Mouse (Mus musculus): ENCODE measurements at regions not wholly inside any gene's neighbourhood (a gene's known extent, or its start where the extent isn't known, plus 50 kb on each side); places are given as distances from the start of the nearest gene placed in this dataset.

DNA sequence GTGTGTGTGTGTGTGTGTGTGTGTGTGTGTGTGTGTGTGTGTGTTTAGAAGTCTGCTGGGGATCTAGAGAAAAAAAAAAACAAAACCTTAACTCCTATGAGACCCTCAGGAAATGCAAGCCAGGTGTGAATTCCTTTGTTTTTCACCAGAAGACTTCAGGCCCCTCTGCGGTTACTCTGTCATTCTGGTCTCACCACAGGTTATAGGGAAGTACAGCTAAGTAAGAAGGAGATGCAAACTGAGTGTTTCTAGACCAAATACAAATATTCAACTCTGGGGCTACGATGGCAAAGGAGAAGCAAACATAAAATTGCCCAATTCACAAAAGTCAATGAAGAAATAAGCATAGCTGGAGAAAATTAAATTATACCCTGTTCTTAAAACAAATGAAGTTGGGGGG, 54.9 kb upstream of the Basp1 start:
- DNase-seq (ENCODE audit: low spot score) = no peak

DNA sequence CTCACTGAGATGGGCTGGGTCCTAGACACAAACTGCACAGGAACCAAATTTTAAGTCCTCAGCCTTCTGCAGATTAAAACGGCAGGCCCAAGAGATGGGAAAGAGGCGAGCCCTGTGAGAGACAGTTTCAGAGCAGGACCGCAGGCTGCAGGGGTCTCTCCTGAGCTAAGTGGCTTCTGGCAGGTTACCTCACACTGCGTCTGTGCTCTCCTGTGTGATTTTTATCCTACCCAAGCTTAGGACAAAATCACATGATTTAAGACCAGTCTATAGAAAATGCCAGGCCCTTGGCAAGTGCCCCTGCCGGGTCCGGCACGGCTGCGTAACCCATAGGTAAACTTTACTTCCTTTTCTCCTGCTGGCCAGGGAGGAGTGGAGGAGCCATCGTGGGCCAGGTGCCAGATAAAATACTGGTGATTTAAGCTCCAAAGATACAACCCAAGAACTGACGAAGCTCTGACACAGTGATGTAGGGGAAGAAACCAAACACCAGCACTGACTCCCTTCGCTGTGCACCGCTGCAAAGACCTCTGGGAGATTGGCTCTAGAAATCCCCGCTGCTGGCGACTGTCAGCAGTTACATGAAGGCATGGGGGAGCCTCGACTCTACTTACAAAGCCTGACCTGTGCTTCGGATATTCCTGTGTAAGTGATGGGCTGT, 55.8 kb upstream of the Basp1 start:
- DNase-seq (ENCODE audit: low spot score) = no peak

DNA sequence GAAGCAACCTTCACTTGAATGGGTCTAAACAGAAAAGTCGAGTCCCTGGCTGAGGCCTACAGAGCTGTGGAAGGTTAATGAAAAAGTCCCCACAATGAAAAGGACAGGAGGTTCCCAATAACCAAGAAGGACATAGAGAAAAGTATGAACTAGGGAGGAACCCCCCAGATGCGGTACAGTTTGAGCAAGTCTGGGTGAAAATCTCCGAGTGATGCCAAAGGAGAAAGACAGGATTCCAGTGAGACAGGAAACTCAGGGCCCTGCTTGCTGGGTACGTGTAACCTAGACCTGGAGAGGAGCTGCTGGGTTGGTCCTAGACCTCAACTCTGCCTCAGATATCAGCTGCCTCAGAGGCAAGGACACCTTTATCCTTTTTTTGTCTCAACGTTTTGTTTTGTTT, 57.8 kb upstream of the Basp1 start:
- no peak for DNase-seq (ENCODE audit: low spot score)

DNA sequence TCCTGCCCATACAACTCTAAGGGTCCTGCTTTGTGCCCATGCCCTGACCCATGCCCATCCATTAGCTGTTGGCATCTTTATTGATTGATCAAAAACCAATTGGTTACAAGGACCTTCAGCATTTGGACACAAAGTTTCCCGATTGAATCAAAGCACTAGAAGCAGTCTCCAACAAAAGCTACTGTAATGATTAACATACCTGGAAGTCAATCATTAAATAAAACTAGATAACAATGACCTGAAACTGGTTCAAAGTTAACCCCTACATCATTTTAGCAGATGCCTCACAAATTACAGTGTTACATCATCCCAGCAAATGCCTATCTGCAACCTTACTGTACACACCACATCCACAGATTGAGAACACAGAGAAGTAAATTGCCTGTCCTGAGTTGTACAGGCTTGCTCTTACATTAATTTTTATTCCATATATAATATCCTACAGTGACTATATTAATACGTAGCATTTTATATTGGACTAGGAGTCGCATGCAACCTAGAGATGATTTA, 59.7 kb upstream of the Basp1 start:
- no peak for DNase-seq (ENCODE audit: low spot score)

DNA sequence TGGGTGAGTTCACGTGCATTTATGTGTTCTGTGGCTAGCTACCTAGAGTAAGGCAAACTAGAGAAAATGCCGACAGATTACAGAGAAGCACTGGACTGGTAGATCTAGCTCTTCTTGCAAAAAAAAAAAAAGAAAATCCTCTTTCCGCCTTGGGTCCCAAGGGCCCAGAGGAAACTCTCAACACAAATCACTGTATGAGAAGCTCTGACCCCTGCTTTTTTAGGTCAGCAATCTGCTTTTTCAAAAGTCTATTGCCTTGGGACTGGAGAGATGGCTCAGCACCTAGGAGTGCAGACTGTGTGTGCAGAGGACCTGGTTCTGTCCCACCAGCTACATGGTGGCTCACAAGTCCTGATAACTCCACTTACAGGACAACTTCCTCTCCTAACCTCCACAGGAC, 60.5 kb upstream of the Basp1 start:
- DNase-seq (ENCODE audit: low spot score) = no peak

DNA sequence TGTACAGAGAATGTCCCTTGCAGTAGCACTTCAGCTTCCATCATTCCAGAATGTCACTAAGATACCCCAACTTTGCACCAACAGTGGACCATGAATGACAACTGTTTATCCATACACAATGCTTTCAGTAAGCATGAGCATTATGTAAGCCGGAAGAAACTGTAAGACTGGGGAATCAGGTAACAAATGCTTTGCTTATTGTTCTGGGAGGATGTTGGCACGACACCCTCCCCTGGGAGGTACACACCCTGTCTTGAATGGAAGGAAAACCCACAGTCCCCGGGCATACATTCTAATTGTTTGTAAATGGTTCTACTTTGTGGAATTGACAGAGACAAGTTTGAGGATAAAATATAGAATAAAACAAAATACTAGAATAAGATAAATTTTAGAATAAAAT, 69.0 kb upstream of the Basp1 start:
- no peak for DNase-seq (ENCODE audit: low spot score)

DNA sequence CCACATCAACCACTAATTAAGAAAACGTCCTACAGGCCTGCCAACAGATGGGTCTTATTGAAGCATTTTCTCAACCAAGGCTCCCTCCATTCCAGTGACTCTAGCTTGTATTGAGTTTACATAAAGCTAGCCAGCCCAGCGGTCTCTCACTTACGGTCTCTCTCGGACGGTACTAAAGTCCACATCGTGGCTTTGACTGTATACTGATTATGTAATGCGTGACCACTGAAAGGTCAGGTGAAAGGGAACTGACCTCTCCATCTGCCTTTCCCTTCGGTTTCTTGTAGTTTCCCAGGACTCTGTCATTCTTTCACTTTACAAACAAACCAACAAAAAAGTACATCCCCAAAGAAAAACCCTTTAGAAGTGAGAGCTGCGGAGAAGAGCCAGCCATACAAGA, 71.8 kb upstream of the Basp1 start:
- no peak for DNase-seq (ENCODE audit: low spot score)

DNA sequence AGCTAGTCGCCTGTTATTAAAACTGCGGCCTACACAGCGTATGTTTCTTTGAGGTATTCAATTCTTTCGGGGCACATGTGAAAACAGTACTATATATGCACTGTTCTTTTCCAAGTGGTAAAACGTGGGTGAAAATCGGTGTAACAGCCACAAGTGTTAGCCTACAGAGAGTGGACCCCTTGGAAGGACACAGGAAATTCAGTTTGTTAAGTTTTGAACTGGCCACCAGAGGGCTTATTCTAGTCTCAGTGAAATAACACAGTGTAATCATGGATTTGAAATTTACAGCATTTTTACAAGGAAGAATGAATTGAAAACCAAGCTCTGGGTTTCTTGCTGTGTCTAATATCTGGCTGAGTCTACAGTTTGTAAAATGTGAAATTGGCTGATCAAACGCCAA, 72.6 kb upstream of the Basp1 start:
- no peak for DNase-seq (ENCODE audit: low spot score)

DNA sequence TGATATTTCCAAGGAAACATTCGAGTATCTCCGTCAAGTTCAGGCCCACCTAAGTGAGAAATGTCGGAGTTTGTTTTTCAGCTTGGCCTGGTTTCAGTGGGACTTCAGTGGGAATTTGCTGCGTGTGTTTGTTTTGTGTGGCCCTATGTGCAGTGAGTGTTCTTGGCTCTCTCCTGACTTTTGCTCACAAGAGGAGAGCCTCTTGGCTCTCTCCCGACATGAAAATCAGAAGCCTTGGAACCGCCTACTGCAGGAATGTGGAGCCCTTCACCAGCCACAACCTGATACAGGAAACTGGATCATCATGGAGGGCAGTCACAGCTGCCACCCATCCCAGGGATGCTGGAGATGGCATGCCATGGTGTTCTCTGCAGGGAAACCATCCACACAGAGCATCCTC, 76.2 kb upstream of the Basp1 start:
- no peak for DNase-seq (ENCODE audit: low spot score)

DNA sequence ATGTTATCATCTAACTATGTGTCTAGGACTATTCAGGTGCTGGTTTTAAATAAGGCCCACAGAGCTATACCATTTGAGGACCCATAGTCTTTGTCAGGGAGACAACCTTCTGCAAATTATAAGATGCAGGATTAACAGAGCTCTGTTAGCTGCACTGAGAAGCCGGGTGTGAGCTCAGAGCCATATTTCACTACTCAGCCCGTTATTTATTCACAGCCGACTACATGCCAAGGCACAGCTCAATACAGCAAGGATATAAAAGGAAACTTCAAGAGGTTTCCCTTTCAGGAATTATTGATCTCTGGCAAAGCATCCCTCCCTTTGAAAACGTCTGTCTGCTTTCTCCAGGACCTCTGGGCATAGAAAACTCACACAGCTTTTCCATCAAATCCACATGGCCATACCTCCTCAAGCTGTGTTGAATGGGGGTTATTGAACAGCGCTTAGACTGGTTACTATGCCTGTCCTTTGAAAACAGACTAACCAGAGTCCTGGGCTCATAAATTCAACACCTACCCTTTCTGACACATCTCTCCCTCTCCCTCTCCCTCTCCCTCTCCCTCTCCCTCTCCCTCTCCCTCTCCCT, 78.7 kb upstream of the Basp1 start:
- no peak for DNase-seq (ENCODE audit: low spot score)

DNA sequence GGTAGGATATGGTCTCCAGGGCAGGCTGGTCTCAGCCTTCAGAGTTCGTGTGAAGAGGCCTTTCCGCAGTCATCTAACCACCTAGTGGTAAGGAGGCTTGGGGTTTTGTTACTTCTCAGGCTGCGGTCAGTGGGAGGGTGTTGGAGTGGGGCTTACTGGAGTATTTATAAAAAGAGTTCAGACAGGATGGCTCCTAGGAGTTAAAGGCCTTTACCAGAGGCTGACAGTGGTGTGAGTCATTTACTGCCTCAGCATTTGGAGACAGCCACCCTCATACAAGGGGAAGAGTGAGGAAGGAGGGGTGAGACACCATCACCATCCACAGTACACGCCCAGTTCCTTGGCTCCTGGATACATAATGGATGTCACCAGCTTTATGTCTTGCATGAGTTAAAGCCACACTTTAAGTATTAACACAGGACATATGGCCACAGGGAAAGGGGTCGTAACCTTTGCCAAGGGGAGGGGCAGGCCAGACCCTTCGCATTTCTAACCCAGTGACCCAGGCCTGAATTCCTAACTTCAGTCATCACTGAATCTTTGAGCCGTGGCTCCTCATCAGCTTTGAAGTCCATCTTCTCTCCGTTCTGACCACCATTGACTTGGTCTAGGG, 81.2 kb upstream of the Basp1 start:
- no peak for DNase-seq (ENCODE audit: low spot score)

DNA sequence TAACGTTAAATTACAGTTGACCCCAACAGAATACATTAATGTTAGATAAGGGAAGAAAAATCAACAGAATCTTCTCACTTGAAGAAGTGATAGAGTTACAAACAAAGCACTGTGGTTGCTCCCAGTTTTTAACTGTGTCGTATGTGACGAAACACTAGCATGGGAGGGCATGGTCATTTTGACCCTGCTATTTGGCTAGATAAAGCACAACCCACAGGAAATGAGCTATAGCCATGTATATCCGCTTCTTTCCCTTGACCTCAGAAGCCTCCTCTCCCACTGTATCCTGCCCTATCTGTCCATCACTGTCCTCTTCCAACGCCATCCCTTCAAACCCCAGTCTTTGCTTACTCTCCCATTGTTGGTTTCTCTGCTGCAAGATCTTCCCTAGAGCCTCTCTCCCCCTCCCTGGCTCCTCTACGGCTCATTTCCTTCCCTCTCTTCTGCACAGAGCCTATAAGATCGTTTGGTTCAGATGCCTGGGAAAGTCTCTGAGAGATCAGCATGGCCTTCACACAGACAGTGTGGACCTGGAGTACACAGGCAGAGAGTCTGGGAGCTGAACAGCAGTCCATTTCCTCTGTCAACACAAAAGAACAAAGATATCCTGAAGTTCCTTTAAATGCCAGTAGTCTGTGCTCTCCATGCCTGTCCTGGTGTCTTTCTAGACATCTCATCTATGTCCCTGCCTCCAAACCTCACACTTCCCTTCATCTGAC, 82.5 kb upstream of the Basp1 start:
- no peak for DNase-seq (ENCODE audit: low spot score)

DNA sequence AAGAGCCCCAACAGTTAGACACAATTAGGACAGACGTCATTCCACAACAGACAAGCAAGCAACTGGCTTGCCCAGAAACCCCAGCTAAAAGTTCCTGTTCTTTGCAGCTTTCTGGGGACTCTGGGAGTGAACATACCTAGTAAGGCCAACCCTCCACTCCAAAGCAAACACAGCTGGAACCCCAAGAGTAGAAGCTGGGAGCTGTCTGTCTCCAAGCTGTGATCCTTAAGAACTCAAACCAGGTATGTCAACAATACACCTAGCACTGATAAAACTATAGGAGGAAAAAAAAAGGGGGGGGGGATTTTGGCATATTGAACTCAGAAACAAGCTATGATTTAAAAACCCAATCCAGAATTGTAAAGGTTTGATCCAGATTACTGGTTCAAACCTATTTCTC, 84.2 kb upstream of the Basp1 start:
- no peak for DNase-seq (ENCODE audit: low spot score)

DNA sequence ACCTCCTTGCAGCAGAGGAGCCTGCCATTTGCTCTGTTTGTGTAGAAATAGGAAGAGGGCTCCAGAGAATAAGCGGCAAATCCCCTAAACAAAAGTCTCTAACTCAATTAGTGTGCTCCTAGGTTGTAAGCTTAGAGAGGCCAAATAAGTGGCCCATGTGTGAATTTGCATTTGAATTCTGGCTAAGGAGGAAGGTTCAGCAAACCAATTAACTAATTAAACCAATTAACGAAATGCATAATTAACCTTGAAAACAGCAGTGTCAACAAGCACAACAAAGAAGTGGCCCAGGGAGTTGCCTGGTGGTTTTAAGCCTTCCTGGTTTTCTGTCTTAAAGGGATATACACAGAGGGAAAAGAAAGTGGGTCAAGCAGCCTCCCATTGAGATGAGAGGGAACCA, 84.9 kb upstream of the Basp1 start:
- DNase-seq (ENCODE audit: low spot score) = no peak

DNA sequence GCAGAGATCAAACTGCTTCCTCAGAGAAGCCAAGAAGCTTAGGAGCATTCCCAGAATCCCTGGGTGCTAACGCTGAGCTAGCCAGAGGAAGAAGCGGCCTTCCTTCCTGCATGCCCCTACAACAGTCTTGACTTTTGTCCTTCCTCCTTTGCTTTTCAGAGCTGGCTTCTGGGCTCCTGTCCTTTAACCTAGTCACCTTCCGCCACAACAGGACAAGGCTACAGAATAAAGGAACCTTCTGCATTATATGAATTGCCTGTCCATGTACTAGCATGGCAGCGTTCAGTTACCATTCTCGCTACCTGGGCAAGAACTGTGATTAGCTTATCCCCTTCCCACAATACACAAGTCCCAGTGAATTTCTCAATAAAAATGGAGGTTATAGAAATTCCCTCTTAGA, 88.9 kb upstream of the Basp1 start:
- no peak for DNase-seq (ENCODE audit: low spot score)

DNA sequence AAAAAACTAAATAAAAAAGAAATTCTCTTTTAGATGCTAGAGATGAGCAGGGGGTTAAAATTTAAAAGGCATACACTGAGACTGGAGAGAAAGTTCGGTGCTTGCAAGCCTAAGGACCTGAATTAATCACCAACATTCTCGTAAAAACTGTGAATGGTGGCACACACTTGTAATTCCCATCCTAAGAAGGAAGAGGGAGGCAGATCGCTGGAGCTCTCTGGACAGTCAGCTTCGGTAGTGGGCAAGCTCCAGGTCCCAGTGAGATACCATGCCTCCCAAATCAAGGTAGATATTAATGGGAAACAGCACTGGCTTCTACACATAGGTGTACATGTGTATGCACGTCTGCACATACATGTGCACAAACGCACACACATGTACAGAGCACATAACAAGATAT, 89.5 kb upstream of the Basp1 start:
- no peak for DNase-seq (ENCODE audit: low spot score)

DNA sequence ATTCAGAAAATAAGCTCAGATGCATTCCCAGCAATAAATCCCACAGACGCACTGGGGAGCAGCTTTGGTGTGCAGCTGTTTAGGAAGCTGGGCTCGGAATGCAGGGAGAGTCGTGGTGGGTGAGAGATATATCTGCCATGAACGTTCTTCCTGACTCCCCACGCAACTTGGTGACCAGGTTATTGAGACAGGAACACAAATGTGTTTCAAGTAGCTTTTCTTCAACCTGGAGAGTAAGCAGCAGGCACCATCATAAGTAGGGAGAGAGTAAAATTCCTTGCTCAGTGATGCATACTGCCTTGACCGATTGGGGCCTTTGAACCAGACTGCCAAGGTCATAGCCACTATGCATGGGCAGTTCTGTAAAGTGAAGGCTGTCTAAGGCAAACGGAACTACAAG, 95.6 kb upstream of the Basp1 start:
- no peak for DNase-seq (ENCODE audit: low spot score)

DNA sequence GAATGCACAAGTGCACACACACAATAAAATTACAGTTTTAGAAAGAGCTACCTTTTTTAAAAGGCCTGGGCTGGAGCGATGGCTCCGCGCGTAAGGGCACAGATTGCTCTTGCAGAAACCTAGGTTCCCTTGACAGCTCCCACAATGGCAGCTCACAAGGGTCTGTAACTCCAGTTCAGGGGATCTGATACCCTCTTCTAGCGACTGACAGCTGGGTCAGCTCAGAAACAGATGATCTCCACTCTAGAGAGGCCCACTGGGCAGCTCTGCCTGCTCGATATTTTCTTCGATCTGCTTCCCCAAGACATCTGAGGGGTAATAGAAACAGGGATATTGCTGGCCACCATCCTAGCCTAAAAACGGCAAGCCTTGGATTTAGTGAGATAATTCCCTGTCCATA, 96.0 kb upstream of the Basp1 start:
- no peak for DNase-seq (ENCODE audit: low spot score)

DNA sequence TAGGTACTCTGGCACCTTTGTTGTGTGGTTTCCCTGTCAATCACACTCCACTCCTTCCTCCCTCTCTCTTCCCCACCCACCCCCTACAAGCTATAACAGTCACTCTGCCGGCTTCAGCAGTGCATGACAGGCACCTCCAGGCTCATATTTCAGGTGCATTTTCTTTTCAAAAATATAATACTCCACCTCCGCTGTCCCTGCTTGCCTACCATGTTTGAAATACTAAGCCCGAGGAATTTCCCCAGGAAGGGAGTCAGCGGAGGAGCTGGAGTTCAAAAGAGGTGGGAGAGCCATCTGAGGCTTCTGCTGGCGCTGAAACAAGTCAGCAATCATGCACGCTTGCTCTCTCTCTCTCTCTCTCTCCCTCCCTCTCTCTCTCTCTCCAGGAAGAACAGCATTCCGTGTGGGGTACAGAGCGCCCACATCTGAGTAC, 96.5 kb upstream of the Basp1 start:
- peak; percentile 17 for DNase-seq (ENCODE audit: low spot score)

DNA sequence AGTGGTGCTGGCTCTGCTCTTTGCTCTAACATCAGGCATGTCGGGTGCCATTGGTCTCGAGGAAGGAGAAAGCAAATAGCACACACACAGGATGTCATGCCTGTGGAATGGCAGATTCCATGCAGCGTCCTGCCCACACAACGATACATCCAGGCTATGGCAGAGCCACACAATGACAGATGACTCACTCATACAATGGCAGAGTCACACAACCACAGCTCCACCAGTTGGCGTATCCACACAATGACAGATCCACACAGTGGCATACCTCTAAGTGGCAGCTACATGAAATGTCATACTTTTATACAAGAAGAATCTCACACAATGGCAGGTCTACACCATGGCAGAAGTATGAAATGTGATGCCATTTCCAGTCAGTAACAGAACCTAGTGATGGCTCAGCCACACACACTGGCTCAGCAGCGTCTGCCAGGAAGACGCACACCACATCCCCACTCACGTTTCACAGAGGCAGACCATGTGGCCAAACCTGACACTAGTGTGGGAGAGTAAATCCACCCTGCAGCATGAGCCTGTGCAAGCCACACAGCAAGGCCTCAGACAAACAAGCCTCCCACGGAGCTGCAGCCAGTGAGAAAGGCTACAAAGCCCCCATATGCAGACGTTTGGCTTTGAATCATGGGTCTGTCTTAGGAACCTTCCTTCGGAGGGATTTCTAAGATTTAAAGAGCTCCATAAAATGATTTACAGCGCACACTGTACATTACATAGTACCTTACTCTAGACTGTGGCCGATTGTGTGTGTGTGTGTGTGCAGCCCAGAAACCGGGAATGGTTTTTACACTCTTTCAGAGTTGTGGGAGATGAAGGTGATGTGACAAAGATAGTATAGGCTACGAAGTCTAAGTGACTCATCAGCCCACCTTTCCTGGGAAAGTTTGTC, 104.0 kb upstream of the Myo10 start:
- DNase-seq (ENCODE audit: low spot score) = no peak

DNA sequence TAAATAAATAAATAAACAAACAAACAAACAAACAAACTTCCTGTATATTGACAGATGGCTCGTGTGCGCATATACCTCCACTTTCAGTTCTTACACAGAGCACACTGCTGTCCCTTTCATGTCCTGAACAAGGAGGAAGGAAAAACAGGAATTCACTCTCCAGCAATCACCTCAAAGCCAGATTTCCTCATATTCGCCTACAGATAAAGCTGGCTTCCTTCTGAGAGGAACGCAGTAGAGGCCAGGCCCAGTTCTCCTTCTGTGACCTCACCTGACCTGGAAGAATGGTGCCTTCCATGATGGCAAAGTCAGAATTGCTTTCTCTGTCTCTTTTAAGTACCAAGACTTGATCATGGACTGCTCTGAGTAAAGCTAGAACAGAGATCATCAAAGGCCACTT, 98.1 kb upstream of the Myo10 start:
- DNase-seq (ENCODE audit: low spot score) = no peak

DNA sequence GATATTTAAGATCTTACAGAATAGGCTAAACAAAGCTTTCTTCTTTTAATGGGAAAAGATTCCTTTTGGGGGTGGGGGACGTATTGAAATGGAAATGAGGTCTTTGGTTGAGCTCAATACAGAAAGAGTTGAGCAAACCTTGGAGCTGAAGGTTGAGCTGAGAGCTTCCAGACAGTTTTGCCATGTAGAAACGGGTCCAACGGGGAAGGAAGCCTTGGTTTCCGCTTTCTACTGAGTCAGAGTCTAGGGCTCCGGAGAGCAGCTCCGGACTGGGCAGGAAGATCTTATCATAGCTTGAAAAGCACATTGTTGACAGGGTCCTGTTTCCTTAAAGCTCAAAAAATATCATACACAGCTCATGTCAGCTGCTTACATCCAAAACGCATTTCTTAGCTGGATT, 97.0 kb upstream of the Myo10 start:
- no peak for DNase-seq (ENCODE audit: low spot score)

Data from left cerebral cortex, adult 11 months (tissue).